Mouse (Mus musculus): ENCODE measurements around the gene Dmac1. TPM values are rescaled to one million over a fixed set of nuclear protein-coding genes. Genes with fewer than 3 reads are reported as not detected.

The Dmac1 gene
- polyA plus RNA-seq (2012; fragmentation: generic; extraction: Trizol): 100 to 1,000 TPM in 1 of 2 experiments, 10 to 100 TPM in 1; 77.9 to 126 TPM

GRCm38 (mm10) chr4:75278197-75279175, at the start of gene Dmac1:
Dmac1 (minus strand) TSS chr4:75278305.

